Mouse (Mus musculus): ENCODE measurements around the gene Dab1. TPM values are rescaled to one million over a fixed set of nuclear protein-coding genes. Genes with fewer than 3 reads are reported as not detected.

Dab1 gene
- polyA plus RNA-seq, 1 experiment from 2014 or later = 0.77 TPM

GRCm38 (mm10) chr4:104579946-104580544, 960.9 kb downstream of the Dab1 start:
- no peak for DNase-seq (ENCODE audit: low spot score)

- no peak for DNase-seq (ENCODE audit: low spot score)
Measured at GRCm38 (mm10) chr4:104582726-104583125, 963.6 kb downstream of the Dab1 start.

- no peak for DNase-seq (ENCODE audit: low spot score)
Measured at GRCm38 (mm10) chr4:104587826-104588225, 968.7 kb downstream of the Dab1 start.

- no peak for DNase-seq (ENCODE audit: low spot score)
Measured at GRCm38 (mm10) chr4:104596936-104597335, 977.8 kb downstream of the Dab1 start.

- no peak for DNase-seq (ENCODE audit: low spot score)
Measured at GRCm38 (mm10) chr4:104597490-104598465, 978.6 kb downstream of the Dab1 start.

GRCm38 (mm10) chr4:104602804-104603203, 983.6 kb downstream of the Dab1 start:
- no peak for DNase-seq (ENCODE audit: low spot score)

GRCm38 (mm10) chr4:104604298-104604697, 985.1 kb downstream of the Dab1 start:
- no peak for DNase-seq (ENCODE audit: low spot score)

GRCm38 (mm10) chr4:104606881-104607280, 987.7 kb downstream of the Dab1 start:
- no peak for DNase-seq (ENCODE audit: low spot score)

GRCm38 (mm10) chr4:104607636-104608035, 988.5 kb downstream of the Dab1 start:
- DNase-seq (ENCODE audit: low spot score) = no peak

GRCm38 (mm10) chr4:104619452-104619851, 1000.3 kb downstream of the Dab1 start:
- DNase-seq (ENCODE audit: low spot score) = no peak

GRCm38 (mm10) chr4:104625316-104625715, 1006.2 kb downstream of the Dab1 start:
- DNase-seq (ENCODE audit: low spot score) = no peak

GRCm38 (mm10) chr4:104628708-104629107, 1009.5 kb downstream of the Dab1 start:
- no peak for DNase-seq (ENCODE audit: low spot score)

- DNase-seq (ENCODE audit: low spot score) = no peak
Measured at GRCm38 (mm10) chr4:104637016-104637415, 1017.9 kb downstream of the Dab1 start.

GRCm38 (mm10) chr4:104640617-104641016, 1021.5 kb downstream of the Dab1 start:
- DNase-seq (ENCODE audit: low spot score) = no peak

GRCm38 (mm10) chr4:104642761-104643469, 1023.8 kb downstream of the Dab1 start:
- DNase-seq (ENCODE audit: low spot score) = no peak

GRCm38 (mm10) chr4:104643534-104644356, 1024.6 kb downstream of the Dab1 start:
- no peak for DNase-seq (ENCODE audit: low spot score)

GRCm38 (mm10) chr4:104644357-104644630, 1025.1 kb downstream of the Dab1 start:
- DNase-seq (ENCODE audit: low spot score) = no peak

- no peak for DNase-seq (ENCODE audit: low spot score)
Measured at GRCm38 (mm10) chr4:104644862-104645261, 1025.7 kb downstream of the Dab1 start.

GRCm38 (mm10) chr4:104651761-104652160, 1032.6 kb downstream of the Dab1 start:
- DNase-seq (ENCODE audit: low spot score) = no peak

- DNase-seq (ENCODE audit: low spot score) = no peak
Measured at GRCm38 (mm10) chr4:104656728-104657127, 1037.6 kb downstream of the Dab1 start.

Data from thymus, postnatal 0 days (tissue).